Mouse (Mus musculus) kidney, adult 2 months (tissue): ENCODE results near the gene Pomp.

ENCODE experiments used
- CTCF ChIP-seq: fragments of 200-500 bp; conservative IDR thresholded peaks from 2 replicates; pipeline ENCODE4 v1.5.1; 2011; ENCODE audit warnings: low read depth, mild to moderate bottlenecking, control low read depth, low read length, moderate library complexity, mixed read lengths; ENCODE audit not compliant: insufficient read depth, insufficient read length
- POLR2A ChIP-seq: fragments of 200-500 bp; IDR thresholded peaks from one replicate; pipeline ENCODE4 v1.6.1; 2011; ENCODE audit warnings: low read depth, low read length, control low read depth

DNA sequence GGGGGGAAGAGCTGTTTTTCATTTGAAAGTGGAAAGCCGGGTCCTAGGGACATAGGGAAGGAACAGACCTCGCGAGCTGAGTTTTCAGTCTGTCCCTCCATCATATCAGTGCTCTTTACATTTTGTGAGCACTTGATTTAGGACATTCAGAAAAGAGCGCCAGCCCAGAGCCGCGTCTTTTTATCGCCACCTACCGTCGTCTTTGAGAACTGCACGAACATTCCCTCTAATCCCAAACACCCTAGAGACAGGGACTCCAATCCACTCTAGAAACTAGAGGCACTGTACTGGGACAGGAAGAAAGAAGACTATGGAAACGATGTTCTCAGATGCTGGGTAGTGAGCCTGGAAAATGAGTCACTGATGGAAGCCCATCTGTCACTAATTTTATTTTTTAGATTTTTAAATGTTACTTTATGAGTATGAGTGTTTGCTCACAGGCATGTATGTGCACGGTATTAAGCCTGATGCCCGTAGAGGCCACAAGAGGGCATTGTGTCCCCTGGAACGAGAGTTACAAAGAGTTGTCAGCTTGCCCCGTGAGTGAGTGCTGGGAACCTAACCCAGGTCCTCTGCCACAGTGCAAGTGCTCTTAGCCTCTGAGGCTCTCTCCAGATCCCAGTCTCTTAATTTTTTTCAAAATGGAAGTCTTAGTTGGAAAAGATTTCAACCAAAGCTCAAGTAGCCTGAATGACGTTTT, 11.9 kb upstream of the Pomp start:
- peak; percentile 82 for TF ChIP-seq CTCF
- no peak for TF ChIP-seq POLR2A
